Mouse (Mus musculus): ENCODE data around the gene Lrrc23. TPM values are rescaled to one million over a fixed set of nuclear protein-coding genes. Genes with fewer than 3 reads are reported as not detected.
A peak's percentile ranks its signal among the peaks of the same experiment; 100 is the strongest.

Gene Lrrc23
- not detected in 2 replicates for polyA plus RNA-seq (2012; ENCODE audit: insufficient read depth, insufficient read length, missing spikeins)

DNA sequence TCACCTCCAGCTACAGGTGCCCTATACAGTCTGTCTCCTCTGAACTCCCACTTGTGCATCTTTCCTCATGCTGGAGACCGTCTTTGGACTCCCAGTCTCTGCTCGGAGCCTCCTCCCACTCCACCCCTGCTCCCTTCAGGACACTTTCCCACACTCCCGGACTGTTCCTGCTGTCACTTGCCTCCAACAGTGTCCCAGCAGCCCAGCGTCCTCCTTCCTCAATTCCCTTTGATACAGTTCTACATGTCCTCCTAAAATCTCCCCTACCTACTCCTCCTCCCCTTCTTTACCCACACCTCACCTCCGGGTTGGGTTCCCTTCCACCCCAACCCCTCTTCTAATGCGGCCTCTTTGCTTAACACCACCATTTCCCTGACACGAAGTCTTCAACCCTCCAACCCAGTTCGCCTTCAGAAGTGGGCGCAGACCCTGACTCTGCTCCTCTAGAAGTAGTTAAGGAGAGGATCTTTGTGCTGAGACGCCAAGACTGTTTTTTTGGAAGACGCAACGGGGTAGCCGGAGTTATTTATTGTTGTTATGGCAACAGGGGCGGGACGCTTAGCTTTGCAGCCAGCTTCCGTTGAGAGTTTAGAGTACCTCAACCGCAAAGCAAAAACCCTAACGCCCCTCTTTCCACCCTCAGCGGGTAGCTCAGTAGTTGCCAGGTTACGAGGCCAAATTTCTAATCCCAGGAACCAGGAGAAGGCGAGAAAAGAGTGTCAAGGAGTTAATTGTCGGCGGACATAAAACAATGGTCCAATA lies at the start of gene Lrrc23:
TSS of gene Lrrc23 (minus strand) at position 506 of the 762 bp plus-strand sequence.
- H3K4me1 ChIP-seq (ENCODE audit: control insufficient read depth, insufficient read depth, low read length): peaks cover 13% of the 10 kb centered on the region; the same call in 1 of the 2 replicates
- TF ChIP-seq POLR2A (IDR thresholded peaks at IDR 0.05; ENCODE audit: borderline replicate concordance, low read depth, low read length): no peak
- no peak for TF ChIP-seq CTCF (IDR thresholded peaks at IDR 0.05; ENCODE audit: low read depth, low read length)
- H3K4me3 ChIP-seq (ENCODE audit: insufficient read depth, low read length): peak within 1 kb of the TSS; percentile 48
- no peak within 1 kb of the TSS for H3K27ac ChIP-seq (ENCODE audit: insufficient read depth, low read depth, low read length)

DNA sequence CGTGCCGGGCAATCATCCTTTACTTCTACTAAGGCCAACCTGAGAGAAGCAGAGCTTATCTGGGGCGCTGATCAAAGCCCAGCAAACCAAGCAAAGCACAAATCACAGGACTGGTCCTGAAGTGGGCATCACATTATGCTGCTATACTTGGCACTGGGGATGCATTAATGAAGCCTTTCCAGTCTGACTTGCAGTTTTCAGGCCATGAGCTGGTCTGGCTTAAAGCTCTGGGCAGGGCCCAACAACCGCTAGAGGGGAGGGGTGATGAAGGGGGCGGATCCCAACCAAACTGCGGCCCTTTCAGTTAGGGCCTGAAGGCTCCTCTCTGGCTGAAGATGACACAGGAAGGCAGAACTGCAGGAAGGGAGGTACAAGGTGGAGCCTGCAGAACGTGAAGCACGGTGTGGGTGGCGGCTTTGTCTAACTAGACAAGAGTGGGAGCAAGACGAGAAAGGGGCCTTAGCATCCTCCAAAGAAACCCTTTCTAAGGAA lies 48.6 kb upstream of the Lrrc23 start:
- Histone ChIP-seq H3K4me1 (ENCODE audit: control insufficient read depth, insufficient read depth, low read length) (peaks cover 3% of the 10 kb centered on the region), H3K4me3 (ENCODE audit: insufficient read depth, low read length) (peak overlapping the region; percentile 75), H3K27ac (ENCODE audit: insufficient read depth, low read depth, low read length) (peak overlapping the region; percentile 65)
- TF ChIP-seq CTCF (IDR thresholded peaks at IDR 0.05; ENCODE audit: low read depth, low read length): no peak
- TF ChIP-seq POLR2A (IDR thresholded peaks at IDR 0.05; ENCODE audit: borderline replicate concordance, low read depth, low read length): no peak

DNA sequence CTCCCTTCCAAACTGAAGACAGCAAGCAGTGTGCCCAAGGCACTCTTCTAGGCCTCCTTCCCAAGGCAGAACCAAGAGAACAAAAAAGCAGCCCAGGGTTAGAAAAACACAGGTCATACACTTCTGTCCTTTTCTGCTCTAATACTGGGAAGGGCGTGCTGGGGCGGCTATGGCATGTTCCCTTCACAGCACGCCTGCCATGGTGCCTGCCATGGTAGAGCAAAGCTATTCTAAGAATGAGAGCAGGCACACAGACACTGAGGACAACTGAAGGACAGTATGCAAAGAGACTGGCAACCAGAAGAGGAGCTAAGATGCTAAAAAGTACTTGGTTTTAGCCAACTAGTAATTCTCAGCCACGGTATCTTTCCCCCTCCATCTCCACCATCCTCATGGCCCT lies 42.5 kb upstream of the Lrrc23 start:
- Histone ChIP-seq H3K4me3 (ENCODE audit: insufficient read depth, low read length) (no peak overlapping the region), H3K4me1 (ENCODE audit: control insufficient read depth, insufficient read depth, low read length) (peaks cover 15% of the 10 kb centered on the region), H3K27ac (ENCODE audit: insufficient read depth, low read depth, low read length) (no peak overlapping the region)
- TF ChIP-seq CTCF (IDR thresholded peaks at IDR 0.05; ENCODE audit: low read depth, low read length) (no peak), POLR2A (IDR thresholded peaks at IDR 0.05; ENCODE audit: borderline replicate concordance, low read depth, low read length) (no peak)

DNA sequence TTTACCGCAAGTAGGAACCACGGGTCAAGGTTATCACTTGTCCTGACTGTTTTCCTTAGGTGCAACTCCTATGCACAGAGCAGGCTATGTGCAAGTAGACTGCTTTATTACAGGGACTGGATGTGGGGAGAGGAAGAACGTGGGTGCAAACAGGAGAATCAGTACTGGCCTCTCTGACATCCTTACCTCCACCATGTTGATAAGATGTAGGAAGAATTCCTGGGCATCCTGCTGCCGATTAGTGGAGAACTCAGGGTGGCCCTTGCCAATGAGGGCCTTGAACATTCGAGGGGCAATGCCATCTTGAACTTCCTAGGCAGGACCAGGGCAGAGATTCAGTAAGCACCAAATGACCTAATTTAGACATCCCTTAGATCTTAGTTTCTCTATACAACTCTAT lies 41.4 kb upstream of the Lrrc23 start:
- no peak overlapping the region for H3K27ac ChIP-seq (ENCODE audit: insufficient read depth, low read depth, low read length)
- TF ChIP-seq POLR2A (IDR thresholded peaks at IDR 0.05; ENCODE audit: borderline replicate concordance, low read depth, low read length): no peak
- no peak for TF ChIP-seq CTCF (IDR thresholded peaks at IDR 0.05; ENCODE audit: low read depth, low read length)

DNA sequence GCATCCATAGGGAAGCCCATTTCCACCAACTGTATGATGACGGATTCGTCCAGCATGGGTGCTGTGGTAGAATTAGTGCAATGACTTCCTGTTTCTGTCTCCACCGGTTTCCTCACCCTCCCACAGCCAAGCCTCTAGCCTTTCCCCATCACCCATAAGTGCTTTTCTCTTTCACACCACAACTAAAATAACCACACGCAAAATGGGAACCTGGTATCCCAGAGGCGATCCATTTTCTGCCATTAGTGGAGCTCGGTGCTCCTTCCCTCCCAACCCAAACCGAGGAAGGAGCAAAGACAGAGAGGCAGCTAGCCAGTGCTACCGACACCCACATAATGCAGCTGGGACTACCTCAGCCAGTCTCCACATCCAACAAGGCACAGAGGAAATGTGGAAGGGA lies 38.4 kb upstream of the Lrrc23 start:
- peak overlapping the region; percentile 51 for H3K27ac ChIP-seq (ENCODE audit: insufficient read depth, low read depth, low read length)

More for the DNA sequence above, 41.4 kb upstream of the Lrrc23 start:
- Histone ChIP-seq H3K4me1 (ENCODE audit: control insufficient read depth, insufficient read depth, low read length) (peaks cover 16% of the 10 kb centered on the region), H3K4me3 (ENCODE audit: insufficient read depth, low read length) (no peak overlapping the region)

DNA sequence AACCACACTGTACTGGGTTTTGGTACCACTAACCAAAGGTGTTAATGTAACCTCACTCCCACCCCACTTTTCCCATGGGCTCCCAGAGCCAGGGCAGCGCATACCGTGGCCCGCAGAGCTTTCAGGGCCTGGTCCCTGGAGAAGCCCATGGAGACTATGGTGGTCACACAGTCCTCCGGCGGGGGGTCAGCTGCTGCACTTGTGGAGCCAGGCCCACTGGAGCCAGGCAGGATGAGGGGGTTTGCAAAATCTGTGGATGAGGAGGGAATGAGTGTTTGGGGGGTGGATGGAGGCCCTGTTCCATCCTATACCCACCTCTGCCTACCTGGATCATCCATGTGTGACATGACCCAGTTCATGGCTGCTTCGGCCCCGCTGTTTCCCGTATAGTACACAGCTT lies 38.0 kb upstream of the Lrrc23 start:
- Histone ChIP-seq H3K27ac (ENCODE audit: insufficient read depth, low read depth, low read length) (0 out of 2 replicates have a peak overlapping the region, but pooled peaks have one; percentile 5), H3K4me1 (ENCODE audit: control insufficient read depth, insufficient read depth, low read length) (peaks cover 22% of the 10 kb centered on the region), H3K4me3 (ENCODE audit: insufficient read depth, low read length) (no peak overlapping the region)
- TF ChIP-seq CTCF (IDR thresholded peaks at IDR 0.05; ENCODE audit: low read depth, low read length) (no peak), POLR2A (IDR thresholded peaks at IDR 0.05; ENCODE audit: borderline replicate concordance, low read depth, low read length) (no peak)

More for the DNA sequence above, 38.4 kb upstream of the Lrrc23 start:
- peaks cover 21% of the 10 kb centered on the region for H3K4me1 ChIP-seq (ENCODE audit: control insufficient read depth, insufficient read depth, low read length)
- no peak overlapping the region for H3K4me3 ChIP-seq (ENCODE audit: insufficient read depth, low read length)
- TF ChIP-seq CTCF (IDR thresholded peaks at IDR 0.05; ENCODE audit: low read depth, low read length) (no peak), POLR2A (IDR thresholded peaks at IDR 0.05; ENCODE audit: borderline replicate concordance, low read depth, low read length) (no peak)

DNA sequence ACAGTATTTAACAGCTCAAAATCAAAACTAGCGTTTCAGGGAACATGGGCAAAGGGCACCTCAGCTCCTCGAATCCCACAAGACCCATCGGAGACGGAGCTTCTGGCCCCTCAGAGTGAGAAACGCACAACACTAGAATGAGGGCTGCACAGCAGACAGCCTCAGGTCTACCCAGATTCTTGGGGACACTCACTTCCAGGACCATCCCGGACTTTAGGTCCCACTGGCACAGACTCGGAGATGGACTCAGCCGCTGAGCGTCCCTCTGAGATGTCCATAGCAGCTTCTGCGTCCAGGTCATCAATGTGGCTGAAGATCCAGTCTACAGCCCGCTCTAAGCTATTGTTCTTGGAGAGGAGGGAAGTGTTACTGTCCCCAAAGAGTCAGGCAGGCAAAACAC lies 37.6 kb upstream of the Lrrc23 start:
- Histone ChIP-seq H3K4me3 (ENCODE audit: insufficient read depth, low read length) (no peak overlapping the region), H3K4me1 (ENCODE audit: control insufficient read depth, insufficient read depth, low read length) (peaks cover 26% of the 10 kb centered on the region), H3K27ac (ENCODE audit: insufficient read depth, low read depth, low read length) (no peak overlapping the region)
- TF ChIP-seq CTCF (IDR thresholded peaks at IDR 0.05; ENCODE audit: low read depth, low read length) (no peak), POLR2A (IDR thresholded peaks at IDR 0.05; ENCODE audit: borderline replicate concordance, low read depth, low read length) (no peak)

DNA sequence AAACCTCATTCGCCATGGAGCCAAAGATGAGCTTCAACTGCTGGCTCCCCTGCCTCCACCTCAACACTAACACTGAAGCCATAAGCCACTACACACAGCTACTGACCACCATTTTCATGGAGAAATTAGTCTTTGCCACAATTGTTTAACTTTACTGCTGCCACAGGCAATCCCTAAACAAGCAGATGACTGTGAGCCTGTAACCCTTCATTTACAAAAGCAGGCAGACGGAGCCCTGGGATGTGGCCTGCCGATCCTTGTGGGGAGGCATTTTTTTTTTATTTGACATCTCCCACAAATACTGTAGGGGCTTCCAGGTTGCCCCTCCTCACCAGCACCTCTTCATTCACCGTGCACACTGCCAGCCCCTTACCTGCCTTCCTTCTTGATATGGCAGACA lies 37.1 kb upstream of the Lrrc23 start:
- Histone ChIP-seq H3K4me3 (ENCODE audit: insufficient read depth, low read length) (no peak overlapping the region), H3K4me1 (ENCODE audit: control insufficient read depth, insufficient read depth, low read length) (peaks cover 31% of the 10 kb centered on the region), H3K27ac (ENCODE audit: insufficient read depth, low read depth, low read length) (no peak overlapping the region)
- TF ChIP-seq CTCF (IDR thresholded peaks at IDR 0.05; ENCODE audit: low read depth, low read length): no peak
- TF ChIP-seq POLR2A (IDR thresholded peaks at IDR 0.05; ENCODE audit: borderline replicate concordance, low read depth, low read length): no peak

DNA sequence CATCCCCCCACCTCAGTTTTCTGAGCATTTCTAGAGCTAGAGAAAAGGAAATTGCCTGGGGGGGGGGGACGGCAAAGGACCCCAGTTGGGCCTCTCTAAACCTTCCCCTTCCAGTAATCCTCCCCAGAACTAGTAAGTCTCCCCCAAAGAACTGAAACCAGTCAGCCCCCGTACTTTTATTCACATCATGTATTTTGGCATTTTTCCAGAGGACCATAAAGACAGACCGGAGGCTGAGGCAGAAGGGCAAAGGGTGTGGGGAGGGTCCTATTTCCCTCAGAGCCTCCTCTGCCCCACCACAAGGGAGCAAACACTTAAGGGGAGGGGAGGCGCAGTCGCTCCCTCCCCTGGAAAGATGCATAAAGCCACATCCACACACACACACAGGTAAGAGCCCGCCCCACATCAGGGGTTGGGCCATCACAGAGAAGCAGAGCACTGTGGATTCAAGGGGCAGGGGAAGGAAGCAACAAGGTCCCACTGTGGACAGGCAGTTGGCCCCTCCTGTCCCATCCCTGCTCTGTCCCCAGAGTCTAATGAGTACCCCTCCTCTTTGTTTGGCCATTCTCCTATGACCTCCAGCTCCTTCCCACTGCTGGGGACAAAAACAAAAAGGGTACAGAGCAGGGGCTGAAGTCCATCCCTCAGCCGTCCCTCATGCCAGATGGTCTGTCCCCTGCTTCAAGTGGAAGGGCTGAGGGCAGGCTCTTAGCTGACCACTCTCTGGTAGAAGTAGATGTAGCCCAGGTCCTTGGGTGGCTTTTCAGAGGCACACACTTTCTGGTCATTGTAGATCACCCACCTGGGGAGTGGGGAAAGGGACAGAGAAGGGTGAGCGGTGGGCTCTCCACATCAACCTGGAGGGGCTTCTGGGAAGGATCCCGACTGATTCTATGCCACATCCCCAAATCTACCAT lies 35.6 kb upstream of the Lrrc23 start:
- TF ChIP-seq POLR2A (IDR thresholded peaks at IDR 0.05; ENCODE audit: borderline replicate concordance, low read depth, low read length) (no peak), CTCF (IDR thresholded peaks at IDR 0.05; ENCODE audit: low read depth, low read length) (no peak)
- Histone ChIP-seq H3K27ac (ENCODE audit: insufficient read depth, low read depth, low read length) (no peak overlapping the region), H3K4me3 (ENCODE audit: insufficient read depth, low read length) (no peak overlapping the region), H3K4me1 (ENCODE audit: control insufficient read depth, insufficient read depth, low read length) (peaks cover 35% of the 10 kb centered on the region)
